Mouse (Mus musculus) CH12.LX (cell line): ENCODE results near the gene Mmp27. TPM values are rescaled to one million over a fixed set of nuclear protein-coding genes. Genes with fewer than 3 reads are reported as not detected.

Source experiments
- DNase-seq: peaks from one replicate; pipeline ENCODE4 v3.0.0-alpha.2; 2013; ENCODE audit errors: extremely low read depth
- H3K27ac ChIP-seq: 2 replicates; pipeline ENCODE4 v1.5.1; 2012; ENCODE audit warnings: low read depth, mild to moderate bottlenecking, control low read depth, moderate library complexity; ENCODE audit not compliant: insufficient read depth
- H3K27me3 ChIP-seq: replicated peaks from 2 replicates; pipeline ENCODE3; 2012; ENCODE audit warnings: inconsistent platforms
- H3K36me3 ChIP-seq, 2 experiments: replicated peaks in 1 of 2; 2 replicates each; pipeline versions ENCODE3 to v1.6.1; 2012; ENCODE audit warnings: inconsistent platforms in 1 of 2, low read length in 1 of 2, mild to moderate bottlenecking in 1 of 2, mixed read lengths in 1 of 2, moderate library complexity in 1 of 2; ENCODE audit not compliant: control insufficient read depth in 1 of 2, insufficient read depth in 1 of 2
- H3K4me1 ChIP-seq, 2 experiments: 2 replicates each; pipeline ENCODE4 v1.6.1; 2012; ENCODE audit warnings: inconsistent platforms in 1 of 2, moderate library complexity in 1 of 2; ENCODE audit not compliant: insufficient read depth in 2 of 2, control insufficient read depth in 1 of 2
- H3K4me2 ChIP-seq: 2 replicates; pipeline ENCODE4 v1.6.1; 2012; ENCODE audit warnings: low read depth, mild to moderate bottlenecking, control low read depth; ENCODE audit not compliant: poor library complexity, insufficient read depth, severe bottlenecking
- H3K4me3 ChIP-seq, 3 experiments: fragments of 150-350 bp in 1 of 3; sonication (generic) in 1 of 3; replicated peaks in 1 of 3; 2 replicates each; pipeline versions ENCODE3 to v1.5.1; 2011 to 2012; ENCODE audit warnings: low read depth in 2 of 3, low read length in 2 of 3, mild to moderate bottlenecking in 2 of 3, moderate library complexity in 2 of 3, control low read depth in 1 of 3, improper control_type of control experiment in 1 of 3, inconsistent platforms in 1 of 3, mixed read lengths in 1 of 3; ENCODE audit not compliant: poor library complexity in 1 of 3
- H3K79me2 ChIP-seq: replicated peaks from 2 replicates; pipeline ENCODE4 v1.6.1; 2012; ENCODE audit warnings: mild to moderate bottlenecking, moderate library complexity; ENCODE audit not compliant: control insufficient read depth, poor library complexity, insufficient read depth, severe bottlenecking; ENCODE audit errors: extremely low read depth
- H3K9ac ChIP-seq: 2 replicates; pipeline ENCODE4 v1.6.1; 2012; ENCODE audit warnings: low read depth, mild to moderate bottlenecking, control low read depth, moderate library complexity; ENCODE audit not compliant: insufficient read depth
- H3K9me3 ChIP-seq: replicated peaks from 2 replicates; pipeline ENCODE3; 2012; ENCODE audit warnings: low read length, inconsistent platforms, mixed read lengths
- CTCF ChIP-seq, 2 experiments: IDR thresholded peaks in 1 of 2; conservative IDR thresholded peaks in 1 of 2; 2 replicates each; pipeline ENCODE4 v1.5.1; 2011 to 2012; ENCODE audit warnings: low read depth in 2 of 2, low read length in 2 of 2, improper control_type of control experiment in 1 of 2, inconsistent platforms in 1 of 2, mild to moderate bottlenecking in 1 of 2, moderate library complexity in 1 of 2
- E2F4 ChIP-seq: IDR thresholded peaks from 2 replicates; pipeline ENCODE4 v1.6.1; 2011; ENCODE audit warnings: low read depth, low read length, improper control_type of control experiment; ENCODE audit not compliant: insufficient replicate concordance
- EP300 ChIP-seq: IDR thresholded peaks from 2 replicates; pipeline ENCODE4 v1.6.1; 2011; ENCODE audit warnings: low read length, improper control_type of control experiment
- GABPA ChIP-seq: IDR thresholded peaks from 2 replicates; pipeline ENCODE4 v1.6.1; 2012; ENCODE audit warnings: low read depth, low read length, improper control_type of control experiment, inconsistent platforms; ENCODE audit not compliant: insufficient replicate concordance
- HCFC1 ChIP-seq: IDR thresholded peaks from 2 replicates; pipeline ENCODE4 v1.6.1; 2012; ENCODE audit warnings: low read depth, mild to moderate bottlenecking, inconsistent platforms, low read length, improper control_type of control experiment
- IRF4 ChIP-seq: IDR thresholded peaks from 2 replicates; pipeline ENCODE4 v1.6.1; 2014; ENCODE audit warnings: low read depth, mild to moderate bottlenecking, inconsistent platforms, low read length, improper control_type of control experiment
- JUND ChIP-seq: conservative IDR thresholded peaks from 2 replicates; pipeline ENCODE4 v1.6.1; 2011; ENCODE audit warnings: low read depth, low read length, improper control_type of control experiment
- KAT2A ChIP-seq: IDR thresholded peaks from 2 replicates; pipeline ENCODE4 v1.6.1; 2012; ENCODE audit warnings: low read length, improper control_type of control experiment, inconsistent platforms; ENCODE audit not compliant: insufficient replicate concordance
- MAFK ChIP-seq: IDR thresholded peaks from 2 replicates; pipeline ENCODE4 v1.6.1; 2011; ENCODE audit warnings: low read length, improper control_type of control experiment; ENCODE audit not compliant: insufficient replicate concordance
- MAX ChIP-seq: IDR thresholded peaks from 2 replicates; pipeline ENCODE4 v1.6.1; 2011; ENCODE audit warnings: low read length, improper control_type of control experiment
- MAZ ChIP-seq: IDR thresholded peaks from 2 replicates; pipeline ENCODE4 v1.6.1; 2012; ENCODE audit warnings: low read depth, mild to moderate bottlenecking, inconsistent platforms, low read length, improper control_type of control experiment, moderate library complexity
- MEF2A ChIP-seq: IDR thresholded peaks from 2 replicates; pipeline ENCODE4 v1.6.1; 2014; ENCODE audit warnings: low read depth, mild to moderate bottlenecking, inconsistent platforms, low read length, improper control_type of control experiment, borderline replicate concordance
- MXI1 ChIP-seq: IDR thresholded peaks from 2 replicates; pipeline ENCODE4 v1.6.1; 2011; ENCODE audit warnings: mild to moderate bottlenecking, low read depth, low read length, improper control_type of control experiment
- MYC ChIP-seq: IDR thresholded peaks from 2 replicates; pipeline ENCODE4 v1.6.1; 2011; ENCODE audit warnings: low read depth, mild to moderate bottlenecking, improper control_type of control experiment, low read length
- NELFE ChIP-seq: IDR thresholded peaks from 2 replicates; pipeline ENCODE4 v1.6.1; 2011; ENCODE audit warnings: low read depth, low read length, improper control_type of control experiment
- NRF1 ChIP-seq: IDR thresholded peaks from 2 replicates; pipeline ENCODE4 v1.6.1; 2014; ENCODE audit warnings: low read depth, mild to moderate bottlenecking, inconsistent platforms, low read length, improper control_type of control experiment, moderate library complexity
- POLR2A ChIP-seq: IDR thresholded peaks from 2 replicates; pipeline ENCODE4 v1.6.1; 2011; ENCODE audit warnings: low read depth, mild to moderate bottlenecking, improper control_type of control experiment, low read length
- POLR2AphosphoS2 ChIP-seq: IDR thresholded peaks from 2 replicates; pipeline ENCODE4 v1.6.1; 2011; ENCODE audit warnings: low read depth, low read length, improper control_type of control experiment
- RCOR1 ChIP-seq: conservative IDR thresholded peaks from 2 replicates; pipeline ENCODE4 v1.6.1; 2012; ENCODE audit warnings: low read depth, mild to moderate bottlenecking, inconsistent platforms, low read length, improper control_type of control experiment
- SIN3A ChIP-seq: IDR thresholded peaks from 2 replicates; pipeline ENCODE4 v1.6.1; 2012; ENCODE audit warnings: low read length, improper control_type of control experiment, inconsistent platforms
- SMC3 ChIP-seq: IDR thresholded peaks from 2 replicates; pipeline ENCODE4 v1.6.1; 2011; ENCODE audit warnings: low read depth, low read length, improper control_type of control experiment
- TBP ChIP-seq: conservative IDR thresholded peaks from 2 replicates; pipeline ENCODE4 v1.6.1; 2011; ENCODE audit warnings: low read depth, low read length, improper control_type of control experiment
- TCF12 ChIP-seq: IDR thresholded peaks from 2 replicates; pipeline ENCODE4 v1.6.1; 2014; ENCODE audit warnings: low read depth, mild to moderate bottlenecking, inconsistent platforms, low read length, improper control_type of control experiment
- USF1 ChIP-seq: IDR thresholded peaks from 2 replicates; pipeline ENCODE4 v1.6.1; 2014; ENCODE audit warnings: low read depth, mild to moderate bottlenecking, inconsistent platforms, low read length, improper control_type of control experiment
- USF2 ChIP-seq: conservative IDR thresholded peaks from 2 replicates; pipeline ENCODE4 v1.6.1; 2011; ENCODE audit warnings: low read depth, low read length, improper control_type of control experiment
- ZKSCAN1 ChIP-seq: IDR thresholded peaks from 2 replicates; pipeline ENCODE4 v1.6.1; 2012; ENCODE audit warnings: low read depth, inconsistent platforms, low read length, improper control_type of control experiment, borderline replicate concordance
- ZMIZ1 ChIP-seq: IDR thresholded peaks from 2 replicates; pipeline ENCODE4 v1.6.1; 2012; ENCODE audit warnings: low read depth, mild to moderate bottlenecking, inconsistent platforms, low read length, improper control_type of control experiment
- dilution Hi-C: fragments of 300-500 bp; cut with MboI; formaldehyde crosslinking; loops from 2 replicates; pipeline ENCODE4 v1.14.3; 2020; ENCODE audit warnings: low sequenced_read_pairs; ENCODE audit not compliant: extremely low pct_unique_long_range_greater_than_20kb, extremely low pct_ligation_motif_present
- in situ Hi-C: fragments of 300-500 bp; cut with MboI; formaldehyde crosslinking; loops from 3 replicates; pipeline ENCODE4 v1.14.3; 2019; ENCODE audit warnings: low sequenced_read_pairs, low pct_ligation_motif_present, low pct_unique_long_range_greater_than_20kb, mixed read lengths
- polyA plus RNA-seq: library from polyadenylated mRNA; unstranded; fragments of >175 nt; gene quantifications from 2 replicates; pipeline ENCODE4 v1.2.1, GENCODE M21; 2012; ENCODE audit warnings: low read depth; ENCODE audit not compliant: insufficient read length
- total RNA-seq, 2 experiments: library from RNA; depleted of rRNA; stranded (reverse); fragments of 300-350 nt in 1 of 2; fragments of >200 nt in 1 of 2; gene quantifications; 2 replicates each; pipeline ENCODE4 v1.2.3; 2012 to 2014

Gene Mmp27
- total and polyA plus RNA-seq, 3 experiments, result not detected

- no peak for DNase-seq
- Histone ChIP-seq H3K79me2 (no peaks in the 10 kb centered on the region), H3K9me3 (no peaks in the 10 kb centered on the region), H3K27me3 (no peaks in the 10 kb centered on the region), H3K4me3 (no peak overlapping the region), H3K4me1 (peaks cover 0 to 2% of the 10 kb centered on the region in 2 experiments; a peak in 1 of 4 replicates), H3K36me3 (no peaks in the 10 kb centered on the region), H3K4me2 (no peak overlapping the region), H3K27ac (no peak overlapping the region), H3K9ac (no peak overlapping the region)
- TF ChIP-seq TCF12, result no peak
- TF ChIP-seq EP300, result no peak
- no peak for TF ChIP-seq GABPA
- no peak for TF ChIP-seq TBP
- TF ChIP-seq JUND, result no peak
- TF ChIP-seq RCOR1, result no peak
- no peak for TF ChIP-seq SMC3
- TF ChIP-seq ZMIZ1, result no peak
- TF ChIP-seq USF2, result no peak
- TF ChIP-seq CTCF (conservative IDR thresholded peaks at IDR 0.05 in 1 of 2, IDR thresholded peaks at IDR 0.05 in 1 of 2; ENCODE audit: low read depth in 2 of 2, low read length in 2 of 2), result no peak
- TF ChIP-seq MXI1, result no peak
- TF ChIP-seq NELFE, result no peak
- TF ChIP-seq USF1, result no peak
- in situ Hi-C loops (no loop called here), dilution Hi-C loops (no loop called here)
Observed at GRCm38 (mm10) chr9:7545920-7546319, 25.3 kb upstream of the Mmp27 start.

GRCm38 (mm10) chr9:7551943-7552342, 19.3 kb upstream of the Mmp27 start:
- no peaks in the 10 kb centered on the region for H3K27me3 ChIP-seq

More at GRCm38 (mm10) chr9:7551943-7552342, 19.3 kb upstream of the Mmp27 start:
- Histone ChIP-seq H3K79me2 (no peaks in the 10 kb centered on the region), H3K27ac (no peak overlapping the region), H3K36me3 (no peaks in the 10 kb centered on the region), H3K4me3 (no peak overlapping the region), H3K4me1 (peaks cover 0 to 17% of the 10 kb centered on the region in 2 experiments; a peak in 2 of 4 replicates), H3K4me2 (no peak overlapping the region), H3K9ac (no peak overlapping the region), H3K9me3 (no peaks in the 10 kb centered on the region)
- DNase-seq, result no peak
- dilution Hi-C loops, result no loop called here
- TF ChIP-seq KAT2A (no peak), MAZ (no peak), USF2 (no peak), POLR2AphosphoS2 (no peak), HCFC1 (no peak), POLR2A (no peak), MEF2A (no peak), RCOR1 (no peak), MYC (no peak), NRF1 (no peak), TCF12 (no peak), IRF4 (no peak), E2F4 (no peak), MAX (no peak), USF1 (no peak), SIN3A (no peak), MAFK (no peak), ZKSCAN1 (no peak), NELFE (no peak)
- in situ Hi-C loops, result no loop called here
